Mouse (Mus musculus) kidney, postnatal 4 days (tissue): ENCODE measurements at regions not wholly inside any gene's neighbourhood (a gene's known extent, or its start where the extent isn't known, plus 50 kb on each side); places are given as distances from the start of the nearest gene placed in this dataset.

Source experiments
- DNase-seq, 2 experiments: peaks; one replicate each; pipeline ENCODE4 v3.0.0; 2021; ENCODE audit warnings: mixed read lengths in 2 of 2

GRCm38 (mm10) chr13:75204417-75204816 is 114.8 kb downstream of the Pcsk1 start:
- no peak for DNase-seq

DNA sequence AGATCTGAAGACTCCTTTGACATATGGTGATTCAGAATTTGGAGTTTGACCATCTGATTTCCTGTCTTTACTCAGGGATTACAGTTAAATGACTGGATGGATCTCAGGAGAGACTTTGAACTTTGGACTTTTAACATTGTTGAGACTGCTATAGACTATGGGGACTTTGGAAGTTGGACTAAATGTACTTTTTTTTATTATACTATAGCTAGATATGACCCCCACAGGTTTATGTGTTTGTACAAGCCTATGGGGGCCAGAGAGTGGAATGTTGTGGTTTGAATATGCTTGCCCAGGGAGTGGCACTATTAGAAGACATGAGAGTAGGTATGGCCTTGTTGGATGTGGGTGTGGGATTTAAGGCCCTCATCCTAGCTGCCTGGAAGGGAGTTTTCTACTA is 134.3 kb downstream of the Pcsk1 start:
- DNase-seq, result no peak

DNA sequence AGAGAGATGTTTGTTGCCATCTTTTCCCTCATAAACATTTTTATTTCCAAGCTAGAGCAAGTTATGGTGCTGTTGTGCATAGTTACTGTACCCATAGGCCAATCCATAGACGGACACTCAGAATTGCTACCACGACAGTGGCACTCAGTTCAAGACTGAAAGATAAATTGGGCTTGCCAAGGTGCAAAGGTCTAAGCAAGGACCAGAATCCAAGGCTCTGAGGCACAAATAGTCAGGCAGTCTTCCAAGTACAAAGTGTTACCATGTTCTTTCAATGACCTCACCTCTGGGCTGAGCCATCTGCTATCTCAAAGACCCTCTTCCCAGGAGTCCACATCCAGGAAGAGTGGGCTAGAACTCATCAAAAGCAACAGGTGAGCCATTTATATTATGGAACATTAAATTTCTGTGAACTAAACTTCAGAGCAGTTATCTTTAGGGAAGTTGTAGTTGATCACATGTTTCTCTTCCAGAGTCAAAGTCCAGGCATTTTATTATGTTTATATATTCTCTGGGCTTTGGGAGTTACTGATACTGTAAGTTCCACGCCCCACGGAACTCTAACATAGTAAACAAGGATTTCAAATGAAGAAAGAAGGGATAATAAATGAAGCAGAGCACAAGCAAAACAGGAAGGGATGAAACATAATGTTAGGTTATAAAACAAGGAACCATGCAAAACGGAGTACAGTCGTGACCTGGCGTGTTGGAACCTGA is 136.1 kb downstream of the Pcsk1 start:
- no peak for DNase-seq

- DNase-seq, result peak; percentile 74
Observed at GRCm38 (mm10) chr13:75227616-75228277, 138.1 kb downstream of the Pcsk1 start.

DNA sequence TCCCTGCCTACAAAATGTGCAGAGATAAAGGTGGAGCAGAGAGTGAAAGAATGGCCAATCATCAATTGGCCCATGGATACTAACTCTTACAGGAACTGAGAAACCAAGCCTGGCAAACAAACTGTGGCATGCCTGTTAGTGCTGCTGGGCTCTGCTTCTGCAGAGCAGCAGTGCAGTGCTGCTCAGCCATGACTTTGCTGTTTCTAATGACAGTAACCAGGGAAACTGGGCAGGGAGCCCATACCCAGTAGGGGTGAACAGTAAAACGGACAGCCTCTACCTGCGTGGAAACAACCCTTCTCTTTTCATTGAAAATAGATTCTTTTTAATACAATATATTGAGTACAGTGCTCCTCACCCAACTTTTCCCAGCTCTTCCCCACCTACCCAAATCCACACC is 146.8 kb downstream of the Pcsk1 start:
- DNase-seq, result peak; percentile 13 to 17
